Mouse (Mus musculus) liver, embryonic 13.5 days (tissue): ENCODE data around the gene Bmp8a. TPM values are rescaled to one million over a fixed set of nuclear protein-coding genes. Genes with fewer than 3 reads are reported as not detected.
"Not testable (repeated sequence)": the region's sequence is repeated elsewhere in the genome, so short reads cannot be mapped to it uniquely, and the experiment has no call there.

Experiments used
- ATAC-seq: fragments of 200-750 bp; cut with Nextera tagmentation; 2 replicates; pipeline ENCODE4 v1.8.0; 2017; ENCODE audit warnings: low read depth, mild to moderate bottlenecking, moderate number of reproducible peaks, moderate library complexity
- DNase-seq: peaks from one replicate; pipeline ENCODE4 v3.0.0; 2022
- H3K27ac ChIP-seq: fragments of 300-500 bp; sonication (generic); 2 replicates; pipeline ENCODE4 v1.5.1; 2015; ENCODE audit warnings: moderate library complexity, mild to moderate bottlenecking, inconsistent platforms
- H3K27me3 ChIP-seq: fragments of 300-500 bp; sonication (generic); 2 replicates; pipeline ENCODE4 v1.6.1; 2015; ENCODE audit warnings: mild to moderate bottlenecking, inconsistent platforms
- H3K36me3 ChIP-seq: fragments of 300-500 bp; sonication (generic); 2 replicates; pipeline ENCODE4 v1.6.1; 2015; ENCODE audit warnings: mild to moderate bottlenecking, inconsistent platforms
- H3K4me1 ChIP-seq: fragments of 300-500 bp; sonication (generic); replicated peaks from 2 replicates; pipeline ENCODE4 v1.6.1; 2015; ENCODE audit warnings: inconsistent platforms
- H3K4me2 ChIP-seq: fragments of 300-500 bp; sonication (generic); 2 replicates; pipeline ENCODE4 v1.6.1; 2015; ENCODE audit warnings: inconsistent platforms, mild to moderate bottlenecking, moderate library complexity
- H3K4me3 ChIP-seq: fragments of 300-500 bp; sonication (generic); replicated peaks from 2 replicates; pipeline ENCODE4 v1.5.1; 2015; ENCODE audit warnings: mild to moderate bottlenecking, inconsistent platforms
- H3K9ac ChIP-seq: fragments of 300-500 bp; sonication (generic); 2 replicates; pipeline ENCODE4 v1.6.1; 2015; ENCODE audit warnings: mild to moderate bottlenecking, inconsistent platforms
- H3K9me3 ChIP-seq: fragments of 300-500 bp; sonication (generic); replicated peaks from 2 replicates; pipeline ENCODE4 v1.6.1; 2016; ENCODE audit warnings: inconsistent platforms
- WGBS: fragments of 180-500 bp; shearing (Covaris S2); methylation state at CpG from one replicate; pipeline ENCODE4 v1.1.7; 2015; ENCODE audit not compliant: insufficient replicate concordance; 5-methylcytosine and 5-hydroxymethylcytosine counted together
- polyA plus RNA-seq: library from polyadenylated mRNA; unstranded; fragments of >200 nt; fragmentation: Nextera tagmentation; extraction: Ambion mirVana; gene quantifications from 2 replicates; pipeline ENCODE4 v1.2.1, GENCODE M21; 2015

Bmp8a gene
- polyA plus RNA-seq, 1 experiment from 2014 or later = 0.38 TPM

DNA sequence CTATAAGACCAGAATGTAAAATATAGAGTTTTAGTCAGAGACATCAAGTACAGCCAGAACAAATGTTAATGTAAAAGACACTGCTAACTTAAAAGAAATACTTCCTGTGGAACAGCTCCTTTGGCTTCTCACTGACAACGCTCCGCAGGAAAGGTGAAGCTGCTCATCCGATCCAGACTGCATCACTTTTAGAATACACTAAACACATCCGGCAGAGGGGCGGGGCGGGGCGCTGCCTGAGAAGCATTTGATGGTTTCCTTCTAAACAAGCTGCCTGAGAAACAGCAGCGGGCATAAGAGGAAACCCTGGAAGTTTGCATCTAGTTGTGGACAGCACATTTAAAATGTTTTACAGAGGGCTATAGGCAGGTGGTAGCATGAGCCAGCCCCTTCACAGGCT lies 12.9 kb upstream of the Bmp8a start:
- Histone ChIP-seq H3K4me1 (no peaks in the 10 kb centered on the region), H3K36me3 (peaks cover 64% of the 10 kb centered on the region), H3K27ac (no peak overlapping the region), H3K27me3 (no peaks in the 10 kb centered on the region), H3K4me2 (no peak overlapping the region), H3K9ac (no peak overlapping the region), H3K4me3 (no peak overlapping the region), H3K9me3 (no peaks in the 10 kb centered on the region)
- ATAC-seq = no peak
- WGBS = 82% methylated on average over 8 of the region's 8 CpGs
- DNase-seq = no peak

DNA sequence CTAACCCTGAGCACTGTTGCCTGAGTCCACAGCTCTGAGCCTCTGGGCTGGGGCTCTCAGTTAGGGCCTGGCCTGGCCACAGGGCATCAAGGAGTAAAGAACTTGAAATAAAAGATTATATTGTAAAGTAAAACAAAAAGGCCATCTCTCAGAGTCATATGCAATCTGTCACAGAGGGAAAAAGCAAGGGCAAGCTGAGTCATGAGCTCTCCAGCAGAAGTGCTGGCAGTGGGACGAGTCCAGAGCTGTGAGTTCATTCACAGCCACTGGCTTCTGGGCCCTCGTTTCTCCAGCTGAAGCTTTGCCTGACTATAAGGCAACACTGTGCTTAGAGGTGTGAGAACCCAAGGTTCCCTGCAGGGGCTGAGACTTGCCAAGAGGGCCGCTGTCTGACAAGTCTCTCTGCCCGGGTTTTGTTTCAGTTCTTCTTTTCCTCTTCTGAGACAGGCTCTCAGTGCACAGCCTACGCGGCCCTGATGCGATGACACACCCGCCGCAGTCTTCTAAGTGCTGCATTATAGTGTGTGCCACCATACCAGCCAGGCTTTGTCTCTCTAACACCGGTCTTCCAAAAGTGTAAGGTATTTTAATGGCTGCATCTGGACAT lies 10.3 kb upstream of the Bmp8a start:
- Histone ChIP-seq H3K4me3 (no peak overlapping the region), H3K27me3 (no peaks in the 10 kb centered on the region), H3K36me3 (peaks cover 64% of the 10 kb centered on the region), H3K27ac (no peak overlapping the region), H3K4me1 (no peaks in the 10 kb centered on the region), H3K9me3 (no peaks in the 10 kb centered on the region), H3K4me2 (no peak overlapping the region), H3K9ac (no peak overlapping the region)
- DNase-seq (no peak), ATAC-seq (no peak)
- WGBS = 75% methylated on average over 10 of the region's 10 CpGs

DNA sequence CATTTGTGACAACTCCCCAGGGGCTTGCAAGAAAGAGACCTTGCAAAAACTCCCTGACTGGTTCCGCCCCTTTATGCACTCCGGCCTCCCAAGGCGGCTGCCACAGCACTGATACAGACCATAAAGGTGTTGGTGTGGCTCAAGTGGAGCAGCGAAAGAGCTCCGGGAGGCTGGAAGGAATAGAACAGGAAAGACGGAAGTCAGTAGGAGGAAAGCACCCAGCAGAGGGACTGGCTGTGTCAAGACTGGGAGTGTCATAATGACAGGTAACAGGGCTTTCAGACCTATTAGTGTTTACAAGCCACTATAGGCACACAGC lies 378 bp upstream of the Bmp8a start:
- WGBS = 4% methylated on average over 6 of the region's 6 CpGs
- peaks cover 19% of the 10 kb centered on the region for H3K4me1 ChIP-seq
- H3K27me3 ChIP-seq = peaks cover 49% of the 10 kb centered on the region
- no peaks in the 10 kb centered on the region for H3K36me3 ChIP-seq
- H3K9ac ChIP-seq = peak overlapping the region; percentile 56; the same call in 1 of the 2 replicates
- H3K4me3 ChIP-seq = peak overlapping the region; percentile 65
- H3K9me3 ChIP-seq = no peaks in the 10 kb centered on the region
- H3K27ac ChIP-seq = no peak overlapping the region
- peak overlapping the region; percentile 92 for H3K4me2 ChIP-seq
- DNase-seq = no peak
- peak; percentile 37 for ATAC-seq

DNA sequence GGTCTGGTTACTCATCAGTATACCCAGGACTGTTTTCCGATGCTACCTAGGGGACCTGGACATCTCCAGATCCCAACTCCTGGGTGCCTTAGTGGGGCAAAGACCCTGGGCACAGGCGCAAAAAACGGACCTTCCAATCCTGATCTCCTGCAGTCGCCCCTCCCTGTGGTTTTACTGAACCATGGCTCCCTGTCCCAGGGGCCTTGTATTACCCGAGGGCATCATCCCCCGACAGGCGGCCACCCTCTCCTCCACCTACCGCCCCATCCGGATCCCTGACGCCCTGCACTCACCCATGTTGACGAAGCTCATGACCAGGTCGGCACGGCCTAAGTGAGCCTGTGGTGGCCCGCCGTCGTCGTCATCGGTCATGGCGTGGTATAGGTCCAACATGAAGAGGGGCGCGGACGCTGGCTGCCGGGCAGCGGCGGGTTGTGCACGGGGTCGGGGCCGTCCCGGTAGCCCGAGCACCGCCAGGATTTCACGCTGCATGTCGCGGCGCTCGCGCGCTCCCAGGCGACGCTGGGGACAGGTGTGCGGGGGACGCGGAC lies 886 bp downstream of the Bmp8a start:
- Histone ChIP-seq H3K36me3 (no peaks in the 10 kb centered on the region), H3K9ac (peak overlapping the region; percentile 56), H3K27me3 (peaks cover 50% of the 10 kb centered on the region), H3K9me3 (no peaks in the 10 kb centered on the region), H3K4me3 (peak overlapping the region; percentile 65), H3K4me2 (peak overlapping the region; percentile 92), H3K4me1 (peaks cover 19% of the 10 kb centered on the region), H3K27ac (no peak overlapping the region)
- ATAC-seq (no peak), DNase-seq (no peak)
- 3% methylated on average over 43 of the region's 43 CpGs for WGBS

DNA sequence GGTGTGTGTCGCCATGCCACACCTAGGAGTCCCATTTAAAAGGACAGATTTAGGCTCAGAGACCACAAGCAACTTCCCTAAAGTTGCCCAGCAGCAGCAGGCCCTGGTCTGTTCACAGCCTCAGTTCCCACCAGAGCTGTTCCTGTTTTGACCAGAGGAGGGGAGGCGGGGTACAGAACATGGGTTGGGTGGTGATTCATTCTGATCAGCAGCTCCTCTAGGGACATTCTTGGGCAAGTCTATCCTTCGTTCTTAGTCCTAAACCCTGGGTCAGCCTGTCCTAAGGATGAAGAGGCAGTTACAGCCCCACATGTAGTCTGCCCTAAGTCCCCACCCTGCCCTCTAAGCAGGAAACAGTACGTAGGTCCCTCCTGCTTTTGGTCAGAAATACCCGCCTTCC lies 2.8 kb downstream of the Bmp8a start:
- Histone ChIP-seq H3K9ac (no peak overlapping the region), H3K4me2 (no peak overlapping the region), H3K4me1 (peaks cover 19% of the 10 kb centered on the region), H3K4me3 (no peak overlapping the region), H3K36me3 (no peaks in the 10 kb centered on the region), H3K27me3 (peaks cover 50% of the 10 kb centered on the region), H3K9me3 (no peaks in the 10 kb centered on the region), H3K27ac (no peak overlapping the region)
- WGBS = 32% methylated on average over 5 of the region's 5 CpGs
- ATAC-seq (no peak), DNase-seq (no peak)

DNA sequence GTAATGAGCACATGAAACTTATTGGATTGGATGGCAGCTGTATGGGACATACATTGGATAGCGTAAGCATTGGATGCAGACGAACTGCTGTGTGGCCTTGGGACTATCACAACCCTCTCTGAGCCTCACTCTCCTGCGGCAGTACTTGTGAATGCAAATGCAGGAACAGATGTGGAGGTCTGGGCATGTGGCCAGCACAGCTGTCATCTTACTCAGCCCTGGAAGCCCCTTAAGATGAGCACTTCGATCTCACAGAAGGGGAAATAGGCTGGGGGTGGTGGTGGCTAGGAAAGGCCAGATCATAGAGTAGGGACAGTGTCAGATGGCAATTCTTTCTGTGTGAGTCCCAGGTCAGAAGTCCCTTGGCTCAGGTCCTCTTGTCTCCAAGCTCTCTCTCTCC lies 5.4 kb downstream of the Bmp8a start:
- H3K27me3 ChIP-seq = peaks cover 29% of the 10 kb centered on the region
- ATAC-seq = no peak
- WGBS = 67% methylated on average over 4 of the region's 4 CpGs

DNA sequence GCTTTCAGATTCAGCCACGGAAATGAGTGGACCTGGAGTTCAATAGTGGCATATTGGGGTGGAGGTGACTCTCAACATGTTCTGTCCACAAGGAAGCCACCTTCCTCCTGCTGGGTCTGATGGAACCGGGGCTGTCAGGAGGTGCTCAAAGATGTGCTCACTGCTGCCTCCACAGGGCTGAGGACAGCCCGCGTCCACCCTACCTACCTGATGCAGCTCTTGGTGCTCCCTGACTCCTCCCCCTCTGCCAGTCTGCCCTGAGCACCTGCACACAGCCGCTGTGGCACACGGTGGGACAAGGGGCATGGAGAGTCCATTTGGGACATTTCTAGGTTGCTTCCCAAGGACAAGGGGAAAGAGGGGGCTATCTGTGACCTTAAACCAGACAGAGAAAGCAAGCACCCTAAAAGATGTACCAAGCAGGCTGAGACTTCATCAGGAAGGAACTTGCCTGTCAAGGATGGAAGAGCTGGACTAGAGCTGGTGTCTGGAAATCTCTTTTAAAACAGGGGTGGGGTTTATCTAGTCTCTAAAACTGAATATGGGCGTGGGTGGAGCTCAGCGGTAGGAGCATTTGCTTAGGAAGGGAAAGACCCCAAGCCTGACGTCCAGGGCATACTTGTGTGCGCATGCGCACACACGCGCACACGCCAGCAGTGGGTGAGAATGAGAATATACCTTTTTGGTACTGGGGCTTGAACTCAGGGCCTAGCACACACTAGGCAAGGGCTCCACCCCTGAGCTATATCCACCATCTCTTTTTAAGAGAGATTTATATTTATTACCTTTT lies 7.1 kb downstream of the Bmp8a start:
- no peaks in the 10 kb centered on the region for H3K36me3 ChIP-seq
- H3K4me2 ChIP-seq = no peak overlapping the region
- H3K4me1 ChIP-seq = no peaks in the 10 kb centered on the region
- no peak overlapping the region for H3K4me3 ChIP-seq
- H3K27ac ChIP-seq = no peak overlapping the region
- no peak overlapping the region for H3K9ac ChIP-seq
- H3K27me3 ChIP-seq = peaks cover 12% of the 10 kb centered on the region
- DNase-seq (no peak), ATAC-seq (no peak)
- 54% methylated on average over 14 of the region's 14 CpGs for WGBS
- H3K9me3 ChIP-seq = no peaks in the 10 kb centered on the region

More for the DNA sequence above, 5.4 kb downstream of the Bmp8a start:
- no peak overlapping the region for H3K9ac ChIP-seq
- DNase-seq = no peak
- no peak overlapping the region for H3K27ac ChIP-seq
- H3K4me2 ChIP-seq = no peak overlapping the region
- H3K4me1 ChIP-seq = peaks cover 10% of the 10 kb centered on the region
- H3K9me3 ChIP-seq = no peaks in the 10 kb centered on the region
- no peaks in the 10 kb centered on the region for H3K36me3 ChIP-seq
- no peak overlapping the region for H3K4me3 ChIP-seq

DNA sequence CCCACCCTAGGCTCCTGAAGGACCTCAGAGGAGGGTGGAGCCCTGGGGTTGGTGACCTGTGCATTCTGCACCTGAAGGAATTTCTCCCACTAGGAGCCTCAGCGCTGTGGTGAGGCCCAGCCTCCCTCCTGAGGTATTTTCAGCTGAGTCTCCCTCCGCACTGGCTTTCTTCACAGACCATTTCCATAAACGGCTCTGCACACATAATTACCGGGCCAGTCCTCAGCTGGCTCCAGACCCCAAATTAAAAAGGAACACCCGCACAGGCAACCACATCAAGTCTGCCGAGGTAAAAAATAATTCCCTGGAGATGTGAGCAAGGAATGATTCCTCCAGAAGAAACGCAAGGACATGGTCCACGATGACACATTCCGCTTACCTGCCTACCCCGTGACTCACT lies 7.8 kb downstream of the Bmp8a start:
- not testable (repeated sequence) for H3K27ac ChIP-seq, H3K4me1 ChIP-seq, H3K9me3 ChIP-seq, DNase-seq, H3K27me3 ChIP-seq, H3K36me3 ChIP-seq, H3K4me3 ChIP-seq, ATAC-seq, H3K4me2 ChIP-seq, H3K9ac ChIP-seq
- 74% methylated on average over 10 of the region's 10 CpGs for WGBS

DNA sequence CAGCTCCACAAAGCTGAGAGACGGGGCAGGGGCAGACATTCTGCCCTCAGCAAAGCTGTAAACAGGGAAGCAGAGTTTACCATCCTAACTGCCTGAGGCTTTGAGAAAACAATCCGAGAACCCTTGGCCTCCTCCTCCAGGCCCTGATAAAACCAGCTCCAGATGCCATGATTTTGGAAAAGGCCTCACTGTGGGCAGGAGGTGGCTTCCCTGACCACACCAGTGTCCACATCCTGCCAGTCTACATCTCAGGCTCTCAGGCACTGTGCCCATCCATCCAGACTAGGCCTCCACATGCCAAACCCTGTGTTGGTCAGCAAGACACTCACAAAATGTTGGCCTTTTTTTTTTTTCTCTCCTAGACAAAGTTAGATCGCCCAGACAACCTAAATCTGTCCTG lies 8.9 kb downstream of the Bmp8a start:
- Histone ChIP-seq H3K27ac (no peak overlapping the region), H3K4me3 (no peak overlapping the region), H3K36me3 (no peaks in the 10 kb centered on the region), H3K9ac (no peak overlapping the region), H3K9me3 (no peaks in the 10 kb centered on the region), H3K27me3 (0 out of 2 replicates have a peak, but pooled peaks cover 4% of the 10 kb centered on the region), H3K4me1 (no peaks in the 10 kb centered on the region), H3K4me2 (no peak overlapping the region)
- DNase-seq = no peak
- whole genome bisulfite sequencing = 49% methylated on average over 3 of the region's 3 CpGs
- no peak for ATAC-seq

DNA sequence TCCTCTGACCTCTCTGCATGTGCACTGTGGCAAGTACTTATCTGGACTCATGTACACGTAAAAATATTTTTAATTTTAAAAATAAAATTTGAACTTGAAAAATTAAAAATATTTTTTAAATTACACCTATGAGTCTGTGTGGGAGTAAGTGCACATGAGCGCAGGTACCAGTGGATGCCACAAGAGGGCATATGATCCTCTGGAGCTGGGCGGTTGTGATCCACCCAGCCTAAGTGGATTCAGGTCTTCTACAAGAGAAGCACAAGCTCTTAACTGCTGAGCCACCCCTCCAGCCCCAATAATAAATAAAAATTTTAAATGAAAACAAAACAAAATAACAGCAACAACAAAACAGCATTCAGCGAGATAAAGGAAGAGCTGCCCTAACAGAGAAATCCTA lies 9.9 kb downstream of the Bmp8a start:
- H3K9ac ChIP-seq = no peak overlapping the region
- ATAC-seq = no peak
- no peak overlapping the region for H3K4me3 ChIP-seq
- H3K27ac ChIP-seq = no peak overlapping the region
- no peaks in the 10 kb centered on the region for H3K36me3 ChIP-seq
- no peaks in the 10 kb centered on the region for H3K4me1 ChIP-seq
- no peak overlapping the region for H3K4me2 ChIP-seq
- 81% methylated on average over 4 of the region's 4 CpGs for WGBS
- no peaks in the 10 kb centered on the region for H3K9me3 ChIP-seq
- DNase-seq = no peak
- H3K27me3 ChIP-seq = no peaks in the 10 kb centered on the region

DNA sequence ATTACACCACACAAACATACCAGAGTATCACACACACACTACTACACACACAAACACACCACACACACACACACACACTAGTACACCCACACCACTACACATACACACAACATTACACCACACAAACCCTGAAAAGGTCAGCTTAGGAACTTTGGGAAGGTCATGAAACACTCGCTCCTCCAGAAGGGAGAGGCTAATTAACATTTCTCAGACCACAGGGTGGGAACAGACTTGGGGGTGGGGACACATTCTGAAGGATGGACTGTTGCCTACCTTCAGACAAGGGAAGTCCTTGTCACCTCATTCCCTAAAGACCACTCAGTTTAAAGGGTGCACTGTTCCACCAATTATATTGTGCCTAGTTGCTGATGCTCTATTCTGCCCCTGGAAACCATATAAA lies 11.1 kb downstream of the Bmp8a start:
- not testable (repeated sequence) for H3K4me2 ChIP-seq, H3K27me3 ChIP-seq, H3K36me3 ChIP-seq, DNase-seq, H3K4me3 ChIP-seq, H3K4me1 ChIP-seq, H3K27ac ChIP-seq, ATAC-seq, H3K9ac ChIP-seq, H3K9me3 ChIP-seq
- 69% methylated on average over 1 of the region's 1 CpGs for WGBS

DNA sequence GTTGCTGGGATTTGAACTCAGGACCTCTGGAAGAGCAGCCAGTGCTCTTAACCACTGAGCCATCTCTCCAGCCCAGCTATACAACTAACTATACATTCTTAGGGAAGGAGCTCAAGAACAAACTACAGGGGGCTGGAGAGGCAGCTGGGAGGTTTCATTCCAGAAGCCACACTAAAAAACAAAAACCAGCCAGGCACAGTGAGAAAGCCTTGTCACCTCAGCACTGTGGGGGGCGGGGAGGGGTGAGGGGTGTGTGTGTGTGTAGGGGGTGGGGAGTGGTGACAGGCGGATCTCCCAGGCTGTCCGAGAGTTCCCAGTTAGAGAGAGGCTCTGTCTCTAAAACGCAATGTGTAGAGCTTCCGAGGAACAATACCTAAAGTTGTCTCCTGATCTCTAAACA lies 11.7 kb downstream of the Bmp8a start:
- ATAC-seq (no peak), DNase-seq (no peak)
- 87% methylated on average over 5 of the region's 5 CpGs for WGBS
- H3K9me3 ChIP-seq = no peaks in the 10 kb centered on the region
- no peaks in the 10 kb centered on the region for H3K27me3 ChIP-seq
- no peak overlapping the region for H3K27ac ChIP-seq
- H3K36me3 ChIP-seq = no peaks in the 10 kb centered on the region
- no peak overlapping the region for H3K4me2 ChIP-seq
- H3K9ac ChIP-seq = no peak overlapping the region
- no peaks in the 10 kb centered on the region for H3K4me1 ChIP-seq
- no peak overlapping the region for H3K4me3 ChIP-seq
